8 mouse cellular contexts compared by ENCODE assay signal in genomic region chr4:134238279-134238651, GRCm38 (mm10). TPM values are rescaled to one million over a fixed set of nuclear protein-coding genes. Genes with fewer than 3 reads are reported as not detected.
DNase-seq lines count a peak whose midpoint lies in the region; ATAC-seq lines count a peak whose summit lies in the region.

Cnksr1 (minus strand) TSS chr4:134238399.

- H3K9me3 ChIP-seq in embryonic facial prominence, embryonic 13.5 days, result no peaks in the 10 kb centered on the region
- no peaks in the 10 kb centered on the region for H3K9me3 ChIP-seq in heart, embryonic 13.5 days
- no peaks in the 10 kb centered on the region for H3K9me3 ChIP-seq in kidney, embryonic 16.5 days (ENCODE audit: low read length)

- intact Hi-C loops in left cerebral cortex, postnatal 25 days (cut with DNase I), result loop anchor here (10.0 kb wide), 1 partner anchor 453 kb away; no protein-coding TSS in a partner anchor

- peak within 1 kb of the TSS; percentile 54 for H3K4me2 ChIP-seq in embryonic facial prominence, embryonic 13.5 days
- peak within 1 kb of the TSS; percentile 83 for H3K4me2 ChIP-seq in heart, embryonic 13.5 days
- peak within 1 kb of the TSS; percentile 55 for H3K4me2 ChIP-seq in kidney, embryonic 16.5 days (replicated peaks; ENCODE audit: low read depth, low read length)

- peak; percentile 42 for DNase-seq in right cerebral cortex, postnatal 14 days
- no peak for DNase-seq in right cerebral cortex, postnatal 36 days (ENCODE audit: low spot score in 2 of 2)
- peak; percentile 95 for DNase-seq in lung, postnatal 25 days (ENCODE audit: low spot score)
- peak; percentile 82 for DNase-seq in urinary bladder, postnatal 25 days (ENCODE audit: low spot score)
- DNase-seq in left cerebral cortex, postnatal 25 days (ENCODE audit: low spot score in 2 of 2), result no peak

- 0 out of 2 replicates have a peak, but pooled peaks have one; percentile 45 for ATAC-seq in embryonic facial prominence, embryonic 13.5 days (ENCODE audit: insufficient number of reproducible peaks, insufficient read depth, low FRiP score, low TSS enrichment, low read depth)
- no peak for ATAC-seq in heart, embryonic 13.5 days (ENCODE audit: extremely low read depth, insufficient number of reproducible peaks, low FRiP score, low TSS enrichment)
- peak; percentile 91 for ATAC-seq in kidney, embryonic 16.5 days (ENCODE audit: low FRiP score, low TSS enrichment)

- H3K4me3 ChIP-seq in embryonic facial prominence, embryonic 13.5 days, result peak within 1 kb of the TSS; percentile 36
- H3K4me3 ChIP-seq in heart, embryonic 13.5 days, result peak within 1 kb of the TSS; percentile 52
- H3K4me3 ChIP-seq in kidney, embryonic 16.5 days (ENCODE audit: low read length), result peak within 1 kb of the TSS; percentile 43

- peaks cover 14% of the 10 kb centered on the region for H3K4me1 ChIP-seq in embryonic facial prominence, embryonic 13.5 days
- H3K4me1 ChIP-seq in heart, embryonic 13.5 days, result peaks cover 16% of the 10 kb centered on the region
- peaks cover 18% of the 10 kb centered on the region for H3K4me1 ChIP-seq in kidney, embryonic 16.5 days (ENCODE audit: insufficient read depth, low read length)

- 3% methylated on average over 18 of the region's 18 CpGs for WGBS in embryonic facial prominence, embryonic 13.5 days
- under 1% methylated on average over 18 of the region's 18 CpGs for WGBS in heart, embryonic 13.5 days
- under 1% methylated on average over 18 of the region's 18 CpGs for WGBS in kidney, embryonic 16.5 days

- peak within 1 kb of the TSS; percentile 58; the same call in 1 of the 2 replicates for H3K9ac ChIP-seq in embryonic facial prominence, embryonic 13.5 days
- H3K9ac ChIP-seq in heart, embryonic 13.5 days, result peak within 1 kb of the TSS; percentile 72
- peak within 1 kb of the TSS; percentile 62 for H3K9ac ChIP-seq in kidney, embryonic 16.5 days (replicated peaks; ENCODE audit: low read length)

- H3K27ac ChIP-seq in embryonic facial prominence, embryonic 13.5 days, result no peak within 1 kb of the TSS
- H3K27ac ChIP-seq in heart, embryonic 13.5 days (replicated peaks), result no peak within 1 kb of the TSS
- peak within 1 kb of the TSS; percentile 55 for H3K27ac ChIP-seq in kidney, embryonic 16.5 days (ENCODE audit: low read length)

- peaks cover 27% of the 10 kb centered on the region for H3K27me3 ChIP-seq in embryonic facial prominence, embryonic 13.5 days
- H3K27me3 ChIP-seq in heart, embryonic 13.5 days (replicated peaks), result peaks cover 41% of the 10 kb centered on the region
- H3K27me3 ChIP-seq in kidney, embryonic 16.5 days (ENCODE audit: insufficient read depth, low read length), result peaks cover 4% of the 10 kb centered on the region; the same call in 1 of the 2 replicates

- no peaks in the 10 kb centered on the region for H3K36me3 ChIP-seq in embryonic facial prominence, embryonic 13.5 days
- H3K36me3 ChIP-seq in heart, embryonic 13.5 days, result no peaks in the 10 kb centered on the region
- no peaks in the 10 kb centered on the region for H3K36me3 ChIP-seq in kidney, embryonic 16.5 days (ENCODE audit: insufficient read depth, low read length)

RNA-seq across cellular contexts. Expression of gene Cnksr1, which starts in this region (rescaled TPM):
- polyA plus RNA-seq in embryonic facial prominence, embryonic 13.5 days (2015; fragmentation: Nextera tagmentation; extraction: Ambion mirVana), result 2.9 and 3.9 TPM in 2 replicates
- polyA plus RNA-seq in heart, embryonic 13.5 days (2015; fragmentation: Nextera tagmentation; extraction: Ambion mirVana), result 1.3 and 1.5 TPM in 2 replicates
- 9.6 and 10.9 TPM in 2 replicates for polyA plus RNA-seq in kidney, embryonic 16.5 days (2015; fragmentation: Nextera tagmentation; extraction: Ambion mirVana)
- under 1 TPM; 0.23 to 0.46 TPM for total RNA-seq in left cerebral cortex, postnatal 25 days (2021)

Comparison
In these comparisons a context has a peak if more than half of its experiments do, and no peak if none do; other contexts are left out.
1. DNase-seq: peak in right cerebral cortex, postnatal 14 days (single experiment), lung, postnatal 25 days (single experiment) and urinary bladder, postnatal 25 days (single experiment); none in right cerebral cortex, postnatal 36 days (0 of 2) and left cerebral cortex, postnatal 25 days (0 of 2).
2. Peak in every context shown above with its lines, with median percentiles within 50 percentile points of each other: H3K4me2 ChIP-seq, H3K4me3 ChIP-seq and H3K9ac ChIP-seq.